Mouse (Mus musculus) inflammation-experienced regulatory T-cells, adult 6 months (primary cell): ENCODE results near the gene Cacna1d. TPM values are rescaled to one million over a fixed set of nuclear protein-coding genes. Genes with fewer than 3 reads are reported as not detected.

Source experiments
- ATAC-seq: one replicate; pipeline ENCODE4 v1.8.0; 2017
- polyA plus RNA-seq, 3 experiments: library from polyadenylated mRNA; unstranded; fragments of 100-300 nt; shearing (Covaris generic); gene quantifications; one replicate each; pipeline ENCODE4 v1.2.1; 2017

Cacna1d gene
- polyA plus RNA-seq, 3 experiments from 2014 or later, result 1.4 to 3.4 (median 2.8) TPM

DNA sequence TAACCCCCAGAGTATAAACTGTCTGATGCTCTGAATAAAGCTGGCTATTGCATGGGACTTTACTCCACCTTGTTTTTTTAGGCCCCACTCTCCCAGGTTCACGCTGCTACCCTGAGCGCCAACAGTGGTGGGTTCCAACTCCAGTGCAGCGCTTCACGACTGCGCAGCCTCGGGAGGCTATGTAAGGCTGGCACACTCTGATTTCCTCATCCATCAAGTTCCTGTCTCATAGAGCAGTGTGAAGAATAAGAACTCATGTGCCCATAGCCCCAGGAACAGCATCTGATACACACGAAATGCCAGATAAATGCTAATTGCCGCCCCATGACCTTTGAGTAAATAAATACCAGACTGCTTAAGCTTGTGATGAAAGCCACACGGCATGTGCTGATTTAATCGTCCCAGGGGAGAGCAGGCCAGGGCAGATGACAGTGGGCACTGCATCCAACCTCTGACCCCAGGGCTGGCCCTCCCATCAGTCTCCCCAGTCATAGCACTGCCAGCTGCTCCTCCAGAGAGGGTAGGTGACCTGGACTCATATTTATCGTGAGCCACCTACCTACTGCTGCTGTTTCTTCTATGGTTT is 352.8 kb downstream of the Cacna1d start:
- ATAC-seq, result no peak

DNA sequence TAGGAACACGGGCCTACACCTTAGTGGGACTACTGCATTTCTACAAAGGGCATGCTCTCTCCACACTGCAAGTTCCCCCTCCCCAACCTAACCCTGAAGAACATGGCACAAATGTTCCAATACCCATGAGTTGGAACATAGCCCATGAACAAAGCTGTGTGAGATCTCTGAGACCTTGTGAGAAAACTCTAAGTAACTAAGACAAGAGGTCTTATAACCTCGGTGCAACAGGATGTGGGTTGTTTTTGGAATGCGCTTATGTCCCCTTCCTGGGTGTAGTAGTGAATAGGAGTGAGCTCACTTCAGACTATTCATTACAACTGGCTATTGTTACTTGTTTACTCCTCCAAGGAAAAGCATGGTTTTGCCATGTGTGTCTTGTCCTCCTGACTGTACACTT is 353.3 kb downstream of the Cacna1d start:
- ATAC-seq, result no peak

DNA sequence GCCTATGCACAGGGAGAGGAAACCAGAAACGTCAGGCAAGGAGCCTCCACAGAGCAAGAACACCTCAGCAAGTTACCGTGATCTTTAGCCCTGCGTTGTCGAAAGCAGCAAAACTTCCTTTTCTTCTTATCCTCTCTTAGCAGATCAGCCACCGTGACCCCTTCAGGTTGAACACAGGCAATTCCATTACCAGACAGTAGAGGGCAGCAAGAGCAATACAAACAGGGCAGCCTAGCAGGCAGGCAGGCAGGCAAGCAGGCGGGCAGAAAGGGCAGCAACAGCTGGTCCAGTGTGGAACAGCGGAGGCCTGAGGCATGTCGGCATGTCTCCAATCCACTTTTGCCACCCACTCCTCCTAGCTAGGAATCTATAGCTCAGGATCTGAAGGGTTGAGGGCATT is 354.3 kb downstream of the Cacna1d start:
- peak; percentile 92 for ATAC-seq

DNA sequence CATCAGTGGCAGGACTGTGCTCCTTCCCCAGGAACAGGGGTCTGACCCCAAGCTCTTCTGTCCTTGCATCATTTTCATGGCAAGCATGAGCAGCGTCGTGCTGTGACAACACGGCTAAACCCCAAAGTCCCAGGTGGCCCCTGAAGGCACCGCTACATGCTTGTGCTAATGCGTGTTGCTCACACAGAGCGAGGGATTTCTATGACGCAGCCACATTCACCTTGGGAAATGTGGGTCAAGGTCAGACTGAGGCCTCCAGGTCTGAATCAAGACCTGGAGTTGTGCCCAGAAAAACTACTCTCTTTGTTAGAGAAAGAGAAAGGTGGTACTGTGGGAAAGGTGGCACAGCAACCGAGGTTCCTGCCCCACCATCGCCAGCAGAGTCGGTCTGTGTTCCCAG is 355.9 kb downstream of the Cacna1d start:
- ATAC-seq, result no peak

DNA sequence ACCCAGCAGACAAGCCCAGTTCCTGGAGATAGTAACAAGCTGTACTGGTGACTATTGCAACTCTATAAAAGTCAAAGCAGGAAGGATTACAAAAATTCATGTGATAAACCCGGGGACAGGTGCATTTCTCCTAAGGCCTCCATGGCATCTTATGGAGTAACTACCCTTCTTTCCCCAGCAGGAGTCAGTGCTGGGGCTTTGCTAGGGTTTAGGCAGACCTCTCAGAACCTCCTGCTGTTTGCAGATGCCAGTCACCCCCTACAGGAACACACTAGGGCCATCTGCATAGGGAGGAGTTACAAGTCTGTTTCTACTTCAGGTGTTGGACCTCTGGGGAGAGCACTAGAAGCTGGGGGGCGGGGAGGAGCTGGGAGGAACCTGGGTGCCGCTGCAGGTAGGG is 357.6 kb downstream of the Cacna1d start:
- ATAC-seq, result no peak

DNA sequence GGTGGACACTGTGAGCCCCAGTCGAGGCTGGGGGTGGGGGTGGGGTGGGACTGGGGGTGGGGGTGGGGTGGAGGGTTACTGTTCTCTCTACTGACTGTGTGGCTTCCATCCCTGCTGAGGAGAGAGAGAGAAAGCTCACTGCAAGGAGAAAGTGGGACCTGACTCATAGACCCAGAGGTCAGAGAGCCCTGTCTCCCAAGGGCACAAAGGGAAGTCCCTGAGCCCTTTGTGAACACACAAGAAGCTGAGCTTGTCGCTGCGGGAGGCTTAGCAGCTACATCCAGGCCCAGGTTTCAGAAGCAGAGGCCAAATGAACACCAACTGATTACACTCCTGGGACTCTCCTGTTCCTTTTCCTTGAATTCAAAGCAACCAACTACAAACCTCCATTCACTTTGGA is 360.0 kb downstream of the Cacna1d start:
- ATAC-seq, result no peak

DNA sequence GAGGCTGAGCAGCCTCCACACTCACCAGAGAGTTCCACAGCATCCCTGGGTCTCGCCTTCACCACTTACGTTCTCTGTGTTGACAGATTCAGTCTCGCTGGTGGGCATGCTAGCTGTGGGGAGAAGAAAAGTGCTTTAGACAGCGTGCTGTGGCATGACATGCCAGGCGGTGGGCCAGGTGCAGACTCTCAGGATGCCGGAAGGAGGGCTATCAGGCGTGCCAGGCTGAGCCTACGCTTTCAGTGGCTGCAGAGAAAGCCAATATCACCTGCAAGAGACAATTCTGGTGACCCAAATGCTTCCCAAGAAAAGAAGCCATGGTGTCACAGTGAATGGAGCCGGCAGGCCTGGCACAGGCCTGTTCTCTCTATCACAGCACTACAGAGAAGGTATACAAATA is 361.2 kb downstream of the Cacna1d start:
- no peak for ATAC-seq

DNA sequence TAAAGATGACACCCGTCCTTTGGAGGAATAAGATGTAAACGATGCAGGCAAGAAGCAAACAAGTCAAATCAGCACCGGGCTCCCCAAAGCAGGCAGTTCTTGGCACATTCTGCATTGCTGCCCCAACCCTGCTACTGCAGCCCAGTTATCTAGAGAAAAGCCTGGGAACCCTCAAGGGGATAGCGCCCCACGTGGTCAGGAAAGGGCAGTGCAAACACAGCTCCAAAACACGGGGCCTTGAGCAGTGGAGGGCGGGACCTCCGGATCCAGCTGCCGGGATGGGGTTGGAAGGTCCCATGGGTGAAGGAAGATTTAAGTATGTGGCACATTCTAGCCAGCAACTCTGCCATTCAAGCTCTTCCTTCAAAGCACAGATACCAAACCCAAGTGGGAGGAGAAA is 361.9 kb downstream of the Cacna1d start:
- peak; percentile 38 for ATAC-seq

DNA sequence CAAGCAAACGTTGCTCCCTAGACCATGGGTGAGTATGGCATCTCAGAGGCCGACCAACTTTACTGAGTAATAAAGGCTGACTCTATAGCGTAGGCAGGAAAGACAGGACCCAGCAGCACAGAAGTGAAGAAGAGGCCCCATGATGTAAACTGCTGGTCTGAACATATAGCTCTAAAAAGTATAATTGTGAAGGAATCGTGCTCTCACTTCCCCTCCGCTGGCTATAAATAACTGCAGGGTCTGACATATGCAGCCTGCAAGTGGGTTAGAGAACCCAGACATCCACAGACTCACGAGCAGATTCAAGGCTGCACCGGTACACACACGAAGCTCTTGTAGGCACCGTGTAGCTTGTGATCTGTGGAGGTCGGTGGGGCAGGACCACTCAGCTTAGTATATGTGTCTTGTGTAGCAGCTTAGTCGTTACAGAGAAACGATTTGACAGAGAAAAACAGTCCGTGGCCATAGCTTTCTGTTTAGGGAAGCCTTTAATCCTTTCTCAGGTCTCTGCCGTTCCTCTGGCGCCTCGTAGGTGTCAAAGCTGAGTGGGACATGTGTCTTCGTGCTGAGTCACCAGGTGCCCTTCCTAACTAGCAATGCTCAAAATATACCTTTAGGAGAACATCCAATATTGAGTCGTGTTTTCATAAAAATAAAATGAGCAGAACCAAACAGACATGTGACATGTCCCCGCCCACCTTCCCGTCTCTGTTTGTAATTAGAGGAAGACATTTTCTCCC is 366.1 kb downstream of the Cacna1d start:
- peak; percentile 41 for ATAC-seq

DNA sequence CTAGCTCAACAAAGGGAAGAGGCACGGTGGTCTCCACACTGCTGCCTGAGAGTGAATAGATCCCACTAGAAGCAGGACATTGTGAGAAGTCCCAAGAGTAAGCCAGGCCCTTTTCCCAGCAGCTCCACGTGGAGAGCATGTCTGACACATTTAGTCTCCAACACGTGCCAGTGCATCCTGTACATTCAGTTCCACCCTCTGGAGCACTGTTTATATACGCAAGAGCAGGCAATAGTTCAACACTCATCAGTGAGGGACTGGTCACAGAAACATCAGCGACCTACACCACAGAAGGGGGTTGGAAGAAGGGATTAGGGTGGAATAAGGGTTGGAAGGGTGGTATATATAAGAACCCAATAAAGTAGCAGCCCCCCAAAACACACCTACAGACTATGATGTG is 371.2 kb downstream of the Cacna1d start:
- ATAC-seq, result no peak

DNA sequence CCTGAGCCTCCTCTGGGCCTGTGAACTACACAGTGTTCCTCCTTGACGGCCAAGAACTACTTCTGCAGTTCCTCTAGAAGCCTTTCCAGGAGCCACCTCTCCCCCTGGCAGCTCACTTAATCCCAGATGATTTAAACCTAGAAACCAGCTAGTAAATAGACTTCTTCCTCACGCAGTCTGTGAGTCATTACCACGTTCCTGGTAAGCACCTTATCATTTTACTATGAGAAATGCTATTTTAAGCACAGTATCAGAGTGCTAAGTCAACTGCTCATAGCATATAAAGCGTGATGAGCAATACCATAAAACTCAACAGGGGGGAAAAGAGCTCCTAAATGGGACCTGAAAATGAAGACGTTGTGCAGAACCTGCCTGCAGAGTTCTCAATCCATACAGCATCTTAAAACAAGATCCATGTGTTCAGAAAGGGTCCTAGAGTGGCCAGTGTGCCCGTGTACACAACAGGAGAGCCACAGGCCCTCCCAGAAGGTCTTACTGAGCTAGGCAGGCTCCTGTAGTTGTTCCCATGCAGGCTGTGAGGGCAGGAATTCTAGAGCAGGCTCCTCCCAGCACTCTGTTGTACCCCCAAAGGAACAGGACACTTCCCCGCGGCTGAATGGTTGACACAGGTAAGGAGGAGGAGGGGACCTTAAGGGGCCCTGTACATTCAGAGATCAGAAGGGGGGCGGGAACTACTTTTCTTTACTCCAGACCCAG is 377.7 kb downstream of the Cacna1d start:
- no peak for ATAC-seq

DNA sequence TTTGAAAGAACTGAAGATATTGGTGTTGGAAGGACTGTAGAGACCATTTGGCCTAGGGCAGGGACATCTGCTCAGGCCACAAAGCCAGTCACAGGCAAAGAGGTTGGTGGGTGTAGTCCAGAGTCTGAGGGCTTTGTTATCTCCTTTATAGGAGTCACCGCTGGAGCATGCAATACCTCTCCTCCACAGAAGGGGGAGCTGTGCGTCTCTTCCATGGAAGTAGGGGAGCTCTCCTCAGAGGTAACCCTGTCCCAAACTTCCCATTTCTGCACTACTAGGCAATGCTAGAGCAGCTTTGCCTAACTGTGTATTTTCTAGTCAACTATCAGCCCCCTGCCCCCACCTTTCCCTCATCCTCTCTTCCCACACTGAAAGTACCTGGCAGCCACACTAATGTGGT is 382.2 kb downstream of the Cacna1d start:
- no peak for ATAC-seq

DNA sequence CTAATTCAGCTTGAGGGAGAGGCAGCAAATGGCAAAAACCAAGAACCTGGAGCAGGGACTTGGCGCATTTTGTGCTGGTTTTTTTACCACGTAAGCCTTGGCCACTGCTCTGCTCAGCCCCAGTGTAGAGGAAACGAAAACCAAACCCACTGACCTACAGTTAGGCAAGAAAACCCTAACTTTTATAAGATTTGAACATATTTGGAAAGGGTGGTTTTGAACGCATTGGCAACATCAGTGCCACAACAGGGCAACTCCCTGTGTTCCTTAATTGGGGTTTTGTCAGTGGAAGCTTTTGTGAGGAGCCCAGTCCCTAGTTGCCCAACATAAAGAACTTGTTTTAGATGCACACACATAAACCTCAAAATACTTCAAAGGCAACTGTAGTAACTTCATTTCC is 384.7 kb downstream of the Cacna1d start:
- no peak for ATAC-seq

DNA sequence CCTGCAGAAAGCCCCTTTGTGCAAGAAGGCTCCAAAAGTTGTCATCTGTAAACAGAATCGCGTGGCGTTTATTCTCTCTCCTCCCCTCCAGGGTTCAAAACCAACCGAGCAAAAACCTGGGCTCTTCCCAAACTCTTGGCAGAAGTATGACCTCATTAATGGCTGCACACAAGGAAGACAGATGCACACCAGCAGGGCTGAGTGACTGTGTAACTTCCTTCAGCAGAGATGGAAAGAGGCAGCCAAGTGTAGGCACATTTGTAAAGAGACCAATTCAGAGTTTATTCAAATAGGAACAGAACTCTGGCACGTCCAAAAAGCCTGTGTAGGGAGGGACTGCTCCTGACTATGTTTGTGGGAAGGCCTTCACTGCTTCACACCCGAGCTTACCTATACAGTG is 385.7 kb downstream of the Cacna1d start:
- ATAC-seq, result no peak

DNA sequence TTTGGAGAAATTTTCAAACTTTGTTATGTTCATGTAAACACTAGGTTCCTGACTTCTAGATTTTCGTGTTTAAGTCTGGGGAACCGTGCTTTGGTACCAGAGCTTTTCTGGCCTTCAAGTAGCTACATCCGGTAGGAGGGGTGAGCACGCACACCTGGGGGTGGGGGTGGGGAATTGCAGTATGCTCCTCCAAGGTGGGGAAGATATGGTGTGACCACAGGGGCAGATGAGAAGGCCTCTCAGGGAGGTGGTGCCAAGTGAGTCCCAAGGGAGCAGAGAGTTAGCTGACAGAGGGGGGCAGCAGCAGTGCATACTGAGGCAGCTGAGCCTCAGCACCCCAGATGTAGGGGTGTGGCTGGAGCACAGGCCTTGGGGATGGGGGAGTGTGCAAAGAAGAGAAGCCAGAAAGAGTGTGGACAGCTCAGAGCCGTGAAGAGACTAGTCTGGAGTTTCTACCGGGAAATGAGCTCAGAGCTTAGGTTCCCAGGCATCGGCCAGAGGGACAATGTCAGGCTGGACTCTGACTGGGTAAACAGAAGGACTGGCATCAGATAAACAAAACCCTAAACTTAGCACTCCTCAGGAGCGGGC is 387.2 kb downstream of the Cacna1d start:
- no peak for ATAC-seq

DNA sequence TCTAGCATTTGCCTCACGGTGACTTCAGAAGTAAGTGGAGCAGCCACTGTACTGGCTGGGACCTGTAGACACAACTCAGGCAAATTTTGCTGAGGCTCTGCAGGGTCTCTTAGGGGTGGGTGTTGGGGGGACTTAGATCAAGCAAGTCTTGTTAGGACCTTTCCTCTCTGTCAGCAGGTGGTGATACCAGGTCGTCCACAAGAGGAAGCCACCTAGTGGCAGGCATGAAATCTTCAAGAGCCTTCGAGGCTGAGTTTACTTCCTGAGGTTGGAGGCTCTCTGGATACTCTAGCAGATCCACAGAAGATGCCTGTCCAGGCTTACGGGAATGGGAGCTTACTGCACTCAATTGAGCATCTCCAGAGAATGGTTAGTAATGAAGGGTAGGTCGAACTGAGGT is 394.0 kb downstream of the Cacna1d start:
- ATAC-seq, result peak; percentile 43

DNA sequence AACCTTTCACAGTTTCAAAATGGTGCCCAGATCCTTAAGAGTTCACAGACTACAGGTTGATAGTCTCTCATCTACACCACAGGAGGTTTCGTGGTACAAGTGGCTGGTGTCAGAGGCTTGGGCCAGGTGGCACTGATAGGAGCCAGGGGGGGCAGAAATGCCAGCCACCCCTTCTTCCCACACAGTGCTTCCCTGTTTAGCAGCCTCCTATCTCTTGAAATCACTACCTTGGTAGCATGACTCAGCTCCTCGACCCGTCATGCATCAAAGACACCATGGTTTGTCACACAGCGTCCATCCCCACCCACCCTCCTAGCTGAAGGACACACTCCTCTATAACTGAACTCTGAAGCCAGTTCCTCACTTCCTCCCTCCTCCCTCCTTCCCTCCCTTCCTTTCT is 398.8 kb downstream of the Cacna1d start:
- no peak for ATAC-seq

DNA sequence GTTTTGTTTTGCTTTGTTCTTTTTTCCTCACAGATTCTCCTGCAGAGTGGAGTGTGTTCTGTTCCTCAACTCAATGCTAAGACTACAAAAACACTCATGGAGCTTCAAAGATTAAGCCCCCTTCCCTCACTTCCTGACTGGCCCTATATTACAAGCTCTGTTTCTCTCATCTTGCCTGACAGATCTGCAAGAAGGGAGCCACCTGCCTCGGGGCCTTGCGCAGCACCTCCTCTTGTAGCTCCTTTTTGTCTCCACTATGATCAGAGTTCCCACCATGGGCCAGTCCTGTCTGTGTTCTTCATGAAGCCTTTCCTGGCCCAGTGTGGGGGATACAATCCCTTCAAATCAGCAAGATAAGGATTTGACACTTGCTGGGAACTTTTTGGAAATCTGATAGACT is 399.2 kb downstream of the Cacna1d start:
- ATAC-seq, result no peak

DNA sequence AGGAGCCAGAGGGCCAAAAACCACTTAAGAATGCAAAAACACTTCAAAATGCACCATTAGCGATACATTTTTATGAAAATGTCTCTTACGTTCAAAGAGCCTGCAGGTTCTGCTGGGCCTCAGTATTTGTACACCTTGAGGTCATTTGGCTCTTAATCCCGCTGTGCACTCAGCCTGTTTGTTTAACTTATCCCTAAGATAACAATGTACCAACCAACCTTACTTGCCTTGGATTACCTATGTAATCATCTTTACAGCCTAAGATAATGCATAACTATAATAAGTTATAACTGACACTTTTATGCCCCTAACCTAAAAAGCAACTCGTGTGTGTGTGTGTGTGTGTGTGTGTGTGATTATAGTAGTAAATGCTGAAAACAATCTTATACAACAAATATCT is 411.5 kb downstream of the Cacna1d start:
- no peak for ATAC-seq

DNA sequence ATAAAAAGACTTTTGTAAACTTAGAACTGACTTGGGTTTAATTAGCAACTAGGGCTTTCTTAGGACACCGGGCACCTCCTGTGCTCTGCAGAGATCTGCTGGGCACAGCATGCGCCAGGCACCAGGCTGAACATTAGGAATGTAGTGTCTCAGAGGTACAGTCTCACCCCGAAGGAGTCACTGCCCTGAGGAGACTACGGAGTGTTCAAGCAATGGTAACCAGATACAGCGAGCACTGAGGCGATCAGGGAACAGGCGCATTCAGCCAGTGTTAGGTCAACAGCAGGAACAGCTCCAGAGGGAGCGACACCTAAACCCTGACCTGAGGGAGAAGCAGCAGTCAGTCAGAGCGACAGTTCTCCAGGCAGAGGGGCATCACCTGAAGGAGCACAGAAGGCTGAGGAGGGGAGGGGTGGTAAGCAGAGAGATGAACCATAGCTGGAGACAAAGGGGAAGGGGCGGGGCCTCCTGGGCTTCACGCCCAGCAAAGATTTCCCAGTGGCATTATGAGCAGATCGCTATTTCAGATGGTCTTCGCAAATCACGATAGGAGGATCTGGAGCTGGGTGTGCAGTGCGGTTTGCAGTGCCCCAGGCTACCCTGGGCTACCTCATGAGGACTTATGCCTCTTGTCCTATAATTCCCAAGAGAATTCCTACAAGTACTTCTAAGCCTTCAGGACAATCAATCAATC is 413.0 kb downstream of the Cacna1d start:
- no peak for ATAC-seq

DNA sequence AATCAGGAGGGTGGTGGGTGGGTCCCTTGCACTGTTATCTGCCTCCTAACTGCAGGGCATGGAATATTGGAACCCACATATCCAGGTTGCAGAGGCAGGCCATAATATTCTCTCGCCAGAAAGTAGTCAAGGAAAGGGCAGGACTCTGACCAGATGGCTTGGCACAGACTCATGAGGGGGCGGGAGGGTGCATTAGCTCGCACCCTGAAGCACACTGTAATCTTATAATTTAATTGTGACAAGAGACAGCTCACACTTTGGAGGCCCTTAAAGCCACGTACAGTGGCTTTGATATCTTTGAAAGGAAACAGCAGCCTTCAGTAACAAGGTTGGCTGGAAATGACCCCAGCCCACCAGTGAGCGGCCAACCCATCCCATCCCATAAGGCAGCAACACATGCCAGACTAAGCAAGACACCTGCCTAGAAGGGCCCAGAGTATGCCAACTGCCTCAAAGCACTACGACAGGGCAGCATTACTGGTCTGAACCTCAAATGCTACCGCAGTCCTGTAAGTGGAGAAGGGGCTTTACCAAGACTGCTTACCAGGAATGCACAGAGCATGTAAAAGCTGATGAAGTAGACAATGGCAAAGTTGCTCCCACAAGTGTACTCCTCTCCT is 415.9 kb downstream of the Cacna1d start:
- ATAC-seq, result no peak

DNA sequence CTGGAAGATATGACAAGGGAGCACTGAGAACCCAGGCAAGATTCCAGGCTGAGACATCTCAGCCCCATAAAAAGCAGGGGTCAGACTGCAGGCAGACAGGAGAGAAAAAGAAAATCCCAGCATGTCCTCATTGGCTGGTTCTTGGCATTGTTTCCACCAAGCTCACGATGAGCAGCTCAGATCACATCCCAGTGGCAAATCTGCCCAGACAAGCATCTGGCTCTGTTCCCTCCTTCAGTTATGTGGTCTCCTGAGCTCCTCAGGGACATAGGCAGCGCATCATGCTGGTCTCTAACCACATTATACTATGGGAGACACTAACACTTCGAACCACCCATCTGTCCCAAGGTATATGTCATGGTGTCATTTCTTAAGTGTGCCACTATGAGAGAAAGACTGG is 422.7 kb downstream of the Cacna1d start:
- ATAC-seq, result no peak

DNA sequence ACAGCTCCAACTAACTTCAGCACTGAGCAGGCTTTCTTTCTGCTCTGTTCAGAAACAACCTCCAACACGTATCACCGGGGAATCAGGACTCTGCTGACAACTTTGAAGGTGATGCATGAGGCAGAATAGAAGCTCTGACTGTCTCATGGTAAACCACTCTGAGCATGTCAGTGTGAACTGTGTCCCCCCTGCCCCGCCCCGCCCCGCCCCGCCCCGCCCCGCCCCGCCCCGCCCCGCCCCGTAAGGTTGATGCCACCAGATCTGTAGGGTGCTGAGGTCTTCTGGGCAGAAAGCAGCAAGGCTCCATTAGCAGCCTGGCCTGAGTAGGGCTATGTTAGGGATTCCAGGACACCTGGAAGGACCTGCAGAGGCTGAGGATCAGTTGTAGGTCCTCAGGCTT is 424.5 kb downstream of the Cacna1d start:
- ATAC-seq, result no peak
